Mouse (Mus musculus): ENCODE results near the gene Lbp.

DNA sequence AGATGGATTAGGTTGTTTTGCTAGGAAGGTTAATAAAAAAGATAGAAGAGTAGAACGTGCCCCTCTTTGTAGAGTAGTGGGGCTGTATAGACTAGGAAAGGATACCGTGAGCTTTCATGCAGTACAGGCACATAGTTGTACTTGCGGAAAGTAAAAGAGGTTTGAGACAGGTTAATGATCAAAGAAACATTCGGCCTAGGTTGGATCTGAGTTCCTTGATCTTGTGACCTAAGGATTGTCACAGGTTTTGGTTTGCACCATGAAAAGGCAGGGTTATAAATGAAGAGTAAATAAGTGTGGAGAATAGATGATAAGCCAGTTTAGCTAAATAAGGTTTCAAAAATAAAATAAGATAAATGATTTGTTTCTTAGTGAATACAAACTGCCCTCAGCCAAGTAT, 57.9 kb downstream of the Lbp start:
- no peak for TF ChIP-seq CTCF (IDR thresholded peaks at IDR 0.05)
- no peak for TF ChIP-seq EP300 (IDR thresholded peaks at IDR 0.05; ENCODE audit: insufficient read depth, low read depth, low read length)
- TF ChIP-seq POLR2A (IDR thresholded peaks at IDR 0.05; ENCODE audit: insufficient read depth, low read depth, low read length), result no peak
